Mouse (Mus musculus) heart, adult 2 months (tissue): ENCODE results near the gene Sept6. TPM values are rescaled to one million over a fixed set of nuclear protein-coding genes. Genes with fewer than 3 reads are reported as not detected.

Experiments
- DNase-seq, 2 experiments: peaks; one replicate each; pipeline ENCODE4 v3.0.0; 2021
- H3K27ac ChIP-seq: fragments of 200-600 bp; 2 replicates; pipeline ENCODE4 v1.8.1; 2022
- H3K27me3 ChIP-seq: fragments of 200-500 bp; 2 replicates; pipeline ENCODE4 v1.6.1; 2012; ENCODE audit warnings: mild to moderate bottlenecking, low read length, inconsistent platforms, mixed read lengths; ENCODE audit not compliant: control insufficient read depth, insufficient read depth
- H3K36me3 ChIP-seq: fragments of 200-500 bp; 2 replicates; pipeline ENCODE4 v1.6.1; 2012; ENCODE audit warnings: low read length, inconsistent platforms; ENCODE audit not compliant: control insufficient read depth, insufficient read depth
- H3K4me1 ChIP-seq: fragments of 200-500 bp; 2 replicates; pipeline ENCODE4 v1.6.1; 2011; ENCODE audit warnings: low read length; ENCODE audit not compliant: control insufficient read depth, insufficient read depth
- H3K4me3 ChIP-seq: fragments of 200-600 bp; 2 replicates; pipeline ENCODE4 v1.8.1; 2022
- H3K79me2 ChIP-seq: fragments of 200-500 bp; replicated peaks from 2 replicates; pipeline ENCODE4 v1.6.1; 2012; ENCODE audit warnings: mild to moderate bottlenecking, inconsistent platforms, low read length, moderate library complexity, mixed read lengths; ENCODE audit not compliant: control insufficient read depth, insufficient read depth
- H3K9ac ChIP-seq: fragments of 200-500 bp; 2 replicates; pipeline ENCODE4 v1.6.1; 2012; ENCODE audit warnings: low read depth, mild to moderate bottlenecking, control low read depth, inconsistent platforms, low read length, mixed read lengths
- CTCF ChIP-seq: fragments of 200-600 bp; IDR thresholded peaks from 2 replicates; pipeline ENCODE4 v1.8.1; 2022; ENCODE audit warnings: antibody characterized with exemption, mild to moderate bottlenecking, moderate library complexity
- EP300 ChIP-seq: fragments of 200-500 bp; IDR thresholded peaks from 2 replicates; pipeline ENCODE4 v1.6.1; 2011; ENCODE audit warnings: low read depth, low read length, control low read depth; ENCODE audit not compliant: insufficient read depth
- POLR2A ChIP-seq: fragments of 200-500 bp; IDR thresholded peaks from 2 replicates; pipeline ENCODE4 v1.6.1; 2011; ENCODE audit warnings: mild to moderate bottlenecking, low read depth, low read length, control low read depth; ENCODE audit not compliant: insufficient read depth
- WGBS: fragments of 180-500 bp; shearing (Covaris S2); methylation state at CpG from one replicate; pipeline ENCODE4 v1.1.7; 2018; 5-methylcytosine and 5-hydroxymethylcytosine counted together
- intact Hi-C: fragments of 180-260 bp; cut with DNase I; formaldehyde crosslinking; loops from one replicate; pipeline ENCODE4 v1.15.1; 2025
- polyA plus RNA-seq: library from polyadenylated mRNA; depleted of rRNA; stranded (reverse); fragments of >200 nt; gene quantifications from 2 replicates; pipeline ENCODE4 v1.2.3, GENCODE M21; 2012; rRNA removed
- total RNA-seq, 2 experiments: library from RNA; stranded (reverse); gene quantifications; 2 replicates each; pipeline ENCODE4 v1.2.3; 2021

Sept6 gene
- total and polyA plus RNA-seq, 3 experiments = 3.8 to 6.9 (median 5.5) TPM

DNA sequence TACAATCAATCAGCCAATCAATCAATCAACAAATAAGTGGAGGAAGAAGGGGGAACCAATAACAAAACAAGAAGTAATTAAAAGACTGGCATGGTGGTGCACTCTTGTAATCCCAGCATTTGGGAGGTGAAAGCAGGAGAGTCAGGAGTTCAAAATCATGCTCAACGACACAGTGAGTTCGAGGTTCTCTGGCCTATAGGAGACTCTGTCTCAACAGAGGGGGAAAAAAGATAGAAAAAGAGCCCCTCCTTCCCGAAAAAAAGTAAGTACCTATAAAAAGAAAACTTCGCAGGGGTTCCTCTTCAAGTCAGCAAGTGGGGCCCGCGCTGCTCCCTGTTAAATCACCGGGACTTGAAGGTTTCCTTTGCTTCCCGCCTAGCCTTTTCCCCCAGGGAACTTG, 117.8 kb downstream of the Sept6 start, which contains the start of the genes Ube2a and C330007P06Rik:
Gene Ube2a, plus strand, starts transcription at position 136 of the 400 bp plus-strand sequence.
Gene C330007P06Rik, minus strand, starts transcription at position 347 of the 400 bp plus-strand sequence.
- H3K79me2 ChIP-seq = no peaks in the 10 kb centered on the region
- peak within 1 kb of the TSS; percentile 84 for H3K9ac ChIP-seq
- no peaks in the 10 kb centered on the region for H3K27me3 ChIP-seq
- no peak for TF ChIP-seq POLR2A
- intact Hi-C loops = loop anchor here (5.0 kb wide), 1 partner anchor 34 kb away; no protein-coding TSS in a partner anchor
- H3K36me3 ChIP-seq = no peaks in the 10 kb centered on the region
- peaks cover 2% of the 10 kb centered on the region; the same call in 1 of the 2 replicates for H3K4me1 ChIP-seq
- H3K4me3 ChIP-seq = peak within 1 kb of the TSS; percentile 78
- DNase-seq = no peak
- H3K27ac ChIP-seq = peak within 1 kb of the TSS; percentile 81
- 9% methylated on average over 8 of the region's 8 CpGs for WGBS

- Histone ChIP-seq H3K27me3 (no peaks in the 10 kb centered on the region), H3K4me1 (peaks cover under 1% of the 10 kb centered on the region; the same call in 1 of the 2 replicates), H3K4me3 (no peak overlapping the region), H3K79me2 (no peaks in the 10 kb centered on the region), H3K27ac (no peak overlapping the region), H3K9ac (no peak overlapping the region), H3K36me3 (no peaks in the 10 kb centered on the region)
- no peak for DNase-seq
- 53% methylated on average over 3 of the region's 3 CpGs for WGBS
- TF ChIP-seq CTCF (no peak), EP300 (no peak), POLR2A (no peak)
- intact Hi-C loops = loop anchor here (5.0 kb wide), 1 partner anchor 37 kb away; no protein-coding TSS in a partner anchor
These were observed 121.2 kb downstream of the Sept6 start for GRCm38 (mm10) chrX:36870372-36870771.

DNA sequence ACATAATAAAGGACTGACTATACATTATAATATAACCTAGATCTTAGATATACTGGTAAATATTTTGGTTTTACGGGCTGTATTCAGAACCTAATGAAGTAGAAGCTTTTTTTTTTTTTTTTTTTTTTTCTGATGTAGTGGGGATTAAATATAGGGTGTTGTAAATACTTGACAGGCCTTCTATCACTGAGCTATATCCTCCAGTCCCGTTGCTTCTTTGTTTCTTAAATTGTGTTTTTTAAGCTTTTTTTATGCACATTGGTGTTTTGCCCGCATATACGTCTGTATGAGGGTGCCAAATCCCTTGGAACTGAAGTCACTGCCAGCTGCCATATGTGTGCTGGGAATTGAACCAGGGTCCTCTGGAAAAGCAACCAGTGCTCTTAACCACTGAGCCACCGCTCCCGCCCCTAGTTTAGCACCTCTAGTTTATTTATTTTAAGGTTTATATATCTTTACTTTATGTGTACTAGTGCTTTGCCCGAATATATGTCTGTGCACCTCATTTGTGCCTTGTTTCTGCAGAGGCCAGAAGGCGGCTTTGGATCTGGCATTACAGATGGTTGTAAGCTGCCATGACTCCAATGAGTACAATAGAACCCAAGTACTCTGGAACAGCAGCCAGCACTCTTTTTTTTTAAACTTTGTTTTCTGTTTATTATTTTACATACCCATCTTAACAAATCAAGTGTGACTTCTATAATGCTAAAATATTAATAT, 126.8 kb downstream of the Sept6 start:
- H3K4me1 ChIP-seq = no peaks in the 10 kb centered on the region
- intact Hi-C loops = loop anchor here (5.0 kb wide), 1 partner anchor 38 kb away; the partner anchor contains the start of gene Nkrf
- 47% methylated on average over 8 of the region's 8 CpGs for WGBS
- H3K27ac ChIP-seq = peak overlapping the region; percentile 86
- H3K79me2 ChIP-seq = no peaks in the 10 kb centered on the region
- H3K9ac ChIP-seq = no peak overlapping the region
- no peak for DNase-seq
- peak overlapping the region; percentile 60 for H3K4me3 ChIP-seq
- TF ChIP-seq EP300 (no peak), POLR2A (no peak), CTCF (no peak)
- H3K36me3 ChIP-seq = no peaks in the 10 kb centered on the region
- H3K27me3 ChIP-seq = no peaks in the 10 kb centered on the region

- TF ChIP-seq POLR2A = peak; percentile 60
- TF ChIP-seq EP300 = no peak
- Histone ChIP-seq H3K79me2 (no peaks in the 10 kb centered on the region), H3K27ac (peak overlapping the region; percentile 86), H3K36me3 (no peaks in the 10 kb centered on the region), H3K9ac (peak overlapping the region; percentile 77), H3K4me1 (no peaks in the 10 kb centered on the region), H3K4me3 (peak overlapping the region; percentile 60), H3K27me3 (no peaks in the 10 kb centered on the region)
- intact Hi-C loops = loop anchor here (5.0 kb wide), 1 partner anchor 38 kb away; the partner anchor contains the start of gene Nkrf
- peak; percentile 84 to 85 for DNase-seq
- 14% methylated on average over 43 of the region's 44 CpGs for WGBS
These were observed 127.6 kb downstream of the Sept6 start for GRCm38 (mm10) chrX:36863766-36864608.

Other genes with a start within 250 kb of the Sept6 start
- gene Slc25a43, start 248.1 kb downstream of the Sept6 start, total RNA-seq = not detected
- 0.37 and 0.59 TPM in 2 replicates for gene Slc25a43, start 248.1 kb downstream of the Sept6 start, polyA plus RNA-seq
- gene Slc25a5, start 196.1 kb downstream of the Sept6 start, total RNA-seq = 100 to 1,000 TPM; 352 to 447 TPM
- 425 and 550 TPM in 2 replicates for gene Slc25a5, start 196.1 kb downstream of the Sept6 start, polyA plus RNA-seq
- gene Ube2a, start 117.9 kb downstream of the Sept6 start, total RNA-seq = 10 to 100 TPM; 62.6 to 76.5 TPM
- gene Ube2a, start 117.9 kb downstream of the Sept6 start, polyA plus RNA-seq = 39.4 and 65.7 TPM in 2 replicates
- gene C330007P06Rik, start 117.7 kb downstream of the Sept6 start, total RNA-seq = 10 to 100 TPM; 15.7 to 17.4 TPM
- gene C330007P06Rik, start 117.7 kb downstream of the Sept6 start, polyA plus RNA-seq = 7.4 and 9.7 TPM in 2 replicates
- 1 to 10 TPM; 3.0 to 3.3 TPM for gene Nkrf, start 88.9 kb downstream of the Sept6 start, total RNA-seq
- 0.74 and 1.6 TPM in 2 replicates for gene Nkrf, start 88.9 kb downstream of the Sept6 start, polyA plus RNA-seq
- not detected for gene Sowahd, start 57.1 kb upstream of the Sept6 start, total RNA-seq
- not detected in 2 replicates for gene Sowahd, start 57.1 kb upstream of the Sept6 start, polyA plus RNA-seq
- 100 to 1,000 TPM; 289 to 325 TPM for gene Rpl39, start 93.6 kb upstream of the Sept6 start, total RNA-seq
- 57.3 and 86.8 TPM in 2 replicates for gene Rpl39, start 93.6 kb upstream of the Sept6 start, polyA plus RNA-seq
- gene Upf3b, start 118.5 kb upstream of the Sept6 start, total RNA-seq = 1 to 10 TPM; 6.6 to 6.7 TPM
- 2.6 and 4.5 TPM in 2 replicates for gene Upf3b, start 118.5 kb upstream of the Sept6 start, polyA plus RNA-seq
- gene Nkap, start 135.0 kb upstream of the Sept6 start, total RNA-seq = 1 to 10 TPM; 8.8 TPM
- gene Nkap, start 135.0 kb upstream of the Sept6 start, polyA plus RNA-seq = 1.6 and 3.0 TPM in 2 replicates
- gene Akap14, start 177.0 kb upstream of the Sept6 start, total RNA-seq = not detected
- 0.08 TPM in 1 of 2 replicates, not detected in the other for gene Akap14, start 177.0 kb upstream of the Sept6 start, polyA plus RNA-seq
- 100 to 1,000 TPM; 816 to 925 TPM for gene Ndufa1, start 199.4 kb upstream of the Sept6 start, total RNA-seq
- 1,094 and 1,413 TPM in 2 replicates for gene Ndufa1, start 199.4 kb upstream of the Sept6 start, polyA plus RNA-seq
- 1 to 10 TPM; 1.8 to 2.2 TPM for gene Rnf113a1, start 199.5 kb upstream of the Sept6 start, total RNA-seq
- 1.5 TPM in 2 replicates for gene Rnf113a1, start 199.5 kb upstream of the Sept6 start, polyA plus RNA-seq
- gene Gm9, start 219.2 kb upstream of the Sept6 start, total RNA-seq = not detected
- not detected in 2 replicates for gene Gm9, start 219.2 kb upstream of the Sept6 start, polyA plus RNA-seq
- gene Rhox1, start 230.5 kb upstream of the Sept6 start, total RNA-seq = not detected
- gene Rhox1, start 230.5 kb upstream of the Sept6 start, polyA plus RNA-seq = not detected in 2 replicates